Mouse (Mus musculus) stomach, adult 2 months (tissue): Measurements from ENCODE around the gene Rhod. TPM values are rescaled to one million over a fixed set of nuclear protein-coding genes. Genes with fewer than 3 reads are reported as not detected.

Experiments
- polyA plus RNA-seq: library from polyadenylated mRNA; depleted of rRNA; stranded (reverse); fragments of >200 nt; gene quantifications from 2 replicates; pipeline ENCODE4 v1.2.3, GENCODE M21; 2012; rRNA removed

Rhod gene
- 17.8 and 35.6 TPM in 2 replicates for polyA plus RNA-seq

DNA sequence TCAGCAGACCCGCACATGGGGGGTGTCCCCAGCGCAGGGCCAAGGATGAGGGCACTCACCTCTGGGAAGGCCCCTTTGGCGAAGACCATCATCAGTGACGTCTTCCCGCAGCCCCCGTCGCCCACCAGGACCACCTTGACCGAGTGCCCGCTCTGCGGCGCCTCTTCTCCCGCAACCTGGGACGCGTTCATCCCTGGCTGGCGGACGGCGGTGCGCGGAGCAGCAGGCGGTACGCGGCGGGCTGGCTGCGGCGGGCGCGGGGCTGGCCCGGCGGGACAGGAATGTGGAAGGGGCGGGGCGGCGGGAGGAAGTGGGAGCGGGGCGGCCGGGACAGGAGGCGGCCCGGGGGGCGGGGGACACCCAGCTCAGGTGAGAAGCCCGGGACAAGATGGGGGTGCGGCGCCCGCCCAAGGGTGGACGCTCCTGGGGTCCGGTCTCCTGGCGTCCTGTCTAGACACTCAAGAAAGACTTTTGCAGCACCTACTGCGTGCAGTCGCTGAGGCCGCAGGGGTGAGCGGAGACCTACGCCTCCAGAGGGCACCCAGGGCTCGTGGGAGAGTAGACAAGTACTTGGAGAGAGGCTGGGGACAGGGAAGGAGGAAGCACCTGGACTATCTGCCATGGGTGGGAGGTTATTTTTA lies at the start of gene Rhod:
Rhod (minus strand) TSS at position 272 of the 641 bp plus-strand sequence.

DNA sequence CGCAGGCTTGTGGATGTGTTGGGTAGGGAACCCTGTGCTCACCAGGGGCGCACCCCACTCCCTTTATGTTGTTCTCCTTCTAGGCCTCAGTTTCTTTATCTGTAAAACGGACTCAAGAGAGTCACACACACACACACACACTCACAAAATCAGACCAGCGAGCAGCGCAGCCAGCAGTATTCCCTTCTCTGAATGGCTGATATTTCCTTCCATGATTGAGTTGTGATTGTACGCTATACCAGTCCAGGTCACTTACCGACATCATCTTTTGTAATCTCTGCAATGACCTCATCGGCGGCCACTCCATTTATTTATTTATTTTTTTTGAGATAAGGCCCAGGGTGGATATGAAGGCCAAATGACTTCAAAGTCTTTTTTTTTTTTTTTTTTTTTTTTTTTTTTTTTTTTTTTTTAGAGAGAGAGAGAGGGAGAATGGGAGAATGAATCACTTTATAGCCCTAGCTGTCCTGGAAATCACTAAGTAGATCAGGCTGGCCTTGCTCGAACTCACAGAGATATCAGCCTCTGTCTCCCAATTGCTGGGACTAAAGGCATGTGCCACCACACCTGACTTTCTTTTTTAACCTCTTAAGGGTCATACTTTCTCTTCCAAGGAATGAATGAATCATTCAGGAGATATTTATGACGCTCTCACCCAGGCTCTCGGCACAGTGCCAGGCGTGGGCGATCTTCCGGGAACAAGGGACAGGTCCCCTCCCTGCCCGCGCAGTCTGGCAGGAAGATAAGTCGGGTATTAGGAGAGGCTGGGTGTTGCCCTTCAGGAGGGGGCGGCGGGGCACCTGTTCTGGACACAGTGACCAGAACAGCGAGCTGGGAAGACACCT lies 38.3 kb upstream of the Rhod start, which contains the start of gene Syt12:
Syt12 (minus strand) TSS at position 103 of the 845 bp plus-strand sequence.

GRCm38 (mm10) chr19:4397798-4398629 lies 41.2 kb downstream of the Rhod start, which contains the start of gene Kdm2a:
Gene Kdm2a, minus strand, starts transcription at chr19:4398285.

Other genes with a start within 250 kb of the Rhod start
- gene Tbc1d10c, start 248.1 kb downstream of the Rhod start, polyA plus RNA-seq, result 1.5 and 5.0 TPM in 2 replicates
- 202 and 205 TPM in 2 replicates for gene Ppp1ca, start 247.4 kb downstream of the Rhod start, polyA plus RNA-seq
- gene Rad9a, start 237.8 kb downstream of the Rhod start, polyA plus RNA-seq, result 8.0 and 9.5 TPM in 2 replicates
- 6.8 and 7.5 TPM in 2 replicates for gene Clcf1, start 225.2 kb downstream of the Rhod start, polyA plus RNA-seq
- gene AC109138.7, start 225.1 kb downstream of the Rhod start, polyA plus RNA-seq, result not detected in 2 replicates
- 55.0 and 65.2 TPM in 2 replicates for gene Pold4, start 207.5 kb downstream of the Rhod start, polyA plus RNA-seq
- gene Ssh3, start 170.3 kb downstream of the Rhod start, polyA plus RNA-seq, result 70.7 and 85.1 TPM in 2 replicates
- 5.5 and 7.2 TPM in 2 replicates for gene Ankrd13d, start 156.3 kb downstream of the Rhod start, polyA plus RNA-seq
- gene Grk2, start 133.2 kb downstream of the Rhod start, polyA plus RNA-seq, result 54.8 and 71.4 TPM in 2 replicates
- gene Kdm2a, start 41.1 kb downstream of the Rhod start, polyA plus RNA-seq, result 17.9 and 22.2 TPM in 2 replicates
- gene Syt12, start 38.0 kb upstream of the Rhod start, polyA plus RNA-seq, result 2.2 and 5.5 TPM in 2 replicates
- 1.00 and 1.3 TPM in 2 replicates for gene 2010003K11Rik, start 59.2 kb upstream of the Rhod start, polyA plus RNA-seq
- gene Pcx, start 71.0 kb upstream of the Rhod start, polyA plus RNA-seq, result 40.8 and 40.9 TPM in 2 replicates
- 22.4 and 32.7 TPM in 2 replicates for gene Lrfn4, start 176.2 kb upstream of the Rhod start, polyA plus RNA-seq
- gene Rce1, start 186.2 kb upstream of the Rhod start, polyA plus RNA-seq, result 65.3 and 76.9 TPM in 2 replicates